Mouse (Mus musculus): ENCODE measurements around the gene Rap1a.

Gene Rap1a

GRCm38 (mm10) chr3:105686394-105687323 lies 114.5 kb downstream of the Rap1a start:
- DNase-seq = peak; percentile 39

- no peak for DNase-seq
Measured at GRCm38 (mm10) chr3:105680346-105680745, 120.8 kb downstream of the Rap1a start.
